Mouse (Mus musculus): ENCODE measurements around the gene Adcy5.

GRCm38 (mm10) chr16:35255981-35256380 is 101.3 kb downstream of the Adcy5 start:
- TF ChIP-seq CTCF (IDR thresholded peaks at IDR 0.05; ENCODE audit: low read depth): no peak
- TF ChIP-seq EP300 (IDR thresholded peaks at IDR 0.05; ENCODE audit: low read depth): no peak

Data from heart, postnatal 0 days (tissue).